Mouse (Mus musculus): Measurements from ENCODE around the gene Ikzf1.

DNA sequence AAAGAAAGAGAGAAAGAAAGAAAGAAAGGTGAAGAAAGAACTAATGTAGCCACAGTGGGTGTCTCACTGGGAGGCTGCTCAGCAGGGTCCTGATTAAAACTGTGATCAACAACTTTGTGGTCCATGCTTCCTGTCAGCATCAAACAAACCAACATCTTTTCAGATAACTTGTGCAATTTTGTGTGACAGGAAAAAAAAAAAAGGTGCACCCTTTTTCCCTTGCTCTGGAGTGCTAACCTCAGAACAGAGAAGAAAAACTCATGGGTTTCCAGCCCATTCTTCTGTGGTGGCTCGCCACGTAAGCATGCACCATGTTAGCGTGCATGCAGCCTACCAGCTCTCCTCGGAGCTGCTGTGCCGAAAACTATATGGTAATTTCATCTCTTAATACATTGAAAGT lies 56.8 kb downstream of the Ikzf1 start:
- no peak for TF ChIP-seq CTCF (IDR thresholded peaks at IDR 0.05; ENCODE audit: borderline replicate concordance, extremely low read depth, insufficient read depth, insufficient read length)
- TF ChIP-seq POLR2A (IDR thresholded peaks at IDR 0.05; ENCODE audit: borderline replicate concordance, extremely low read depth, insufficient read depth, insufficient read length, poor library complexity, severe bottlenecking), result no peak
